In genomic region chr2:49841089-49841488, GRCm38 (mm10) we compare ENCODE assay signal across 18 mouse cellular contexts. TPM values are rescaled to one million over a fixed set of nuclear protein-coding genes. Genes with fewer than 3 reads are reported as not detected.
DNase-seq lines count a peak whose midpoint lies in the region; ATAC-seq lines count a peak whose summit lies in the region.
"Had no signal": no experiment of that assay in that cellular context is flagged by ENCODE, and none has a peak within 500 bp of the region (broad histone marks: within the 10 kb centered on the region; RNA-seq: fewer than 3 reads in every experiment).

No protein-coding gene starts in this region.

- peaks cover 10% of the 10 kb centered on the region for H3K4me1 ChIP-seq in heart, embryonic 15.5 days (replicated peaks)
- H3K4me1 ChIP-seq: liver, embryonic 15.5 days had no signal

- 88% methylated on average over 5 of the region's 5 CpGs for WGBS in heart, embryonic 15.5 days

- no peak overlapping the region for H3K9ac ChIP-seq in heart, embryonic 15.5 days
- H3K9ac ChIP-seq: forebrain, embryonic 13.5 days; heart, embryonic 13.5 days; limb, embryonic 15.5 days; liver, embryonic 15.5 days had no signal

- no peak overlapping the region for H3K4me2 ChIP-seq in heart, embryonic 15.5 days
- H3K4me2 ChIP-seq: forebrain, embryonic 13.5 days; heart, embryonic 13.5 days; limb, embryonic 15.5 days; liver, embryonic 15.5 days had no signal

- ATAC-seq in heart, embryonic 15.5 days (replicated peaks; ENCODE audit: insufficient number of reproducible peaks, insufficient read depth, low FRiP score, low read depth): no peak
- ATAC-seq: midbrain, embryonic 16.5 days had no signal

- no peaks in the 10 kb centered on the region for H3K36me3 ChIP-seq in heart, embryonic 15.5 days
- H3K36me3 ChIP-seq: embryonic facial prominence, embryonic 10.5 days; G1E; heart, embryonic 13.5 days; limb, embryonic 15.5 days; liver, embryonic 15.5 days had no signal

- peak; percentile 25 for DNase-seq in adrenal gland, postnatal 10 days
- DNase-seq in adrenal gland, postnatal 36 days: no peak
- no peak for DNase-seq in heart, adult 8-10 months (ENCODE audit: low spot score)
- DNase-seq in lung, postnatal 10 days: peak; percentile 9
- no peak for DNase-seq in lung, postnatal 25 days (ENCODE audit: low spot score)
- DNase-seq in skeletal muscle tissue, adult 2 months (ENCODE audit: low read depth, low spot score): peak; percentile 5
- no peak for DNase-seq in frontal cortex, adult 2 months (ENCODE audit: extremely low spot score in 1 of 2, low spot score in 1 of 2)
- DNase-seq: thymus, postnatal 36 days had no signal

- no peak overlapping the region for H3K4me3 ChIP-seq in heart, embryonic 15.5 days
- H3K4me3 ChIP-seq: embryonic facial prominence, embryonic 10.5 days; forebrain, embryonic 13.5 days; heart, embryonic 13.5 days; layer of hippocampus, adult 2 months; limb, embryonic 15.5 days; liver, embryonic 15.5 days; megakaryocyte, embryonic 14.5 days had no signal

- no peaks in the 10 kb centered on the region for H3K9me3 ChIP-seq in heart, embryonic 15.5 days (replicated peaks)
- H3K9me3 ChIP-seq: embryonic facial prominence, embryonic 10.5 days; forebrain, embryonic 13.5 days; heart, embryonic 13.5 days; limb, embryonic 15.5 days; liver, embryonic 15.5 days; megakaryocyte, embryonic 14.5 days had no signal

- peak overlapping the region; percentile 41; the same call in 1 of the 2 replicates for H3K27ac ChIP-seq in heart, embryonic 15.5 days
- H3K27ac ChIP-seq: embryonic facial prominence, embryonic 10.5 days; layer of hippocampus, adult 2 months; limb, embryonic 15.5 days; liver, embryonic 15.5 days had no signal

- no peaks in the 10 kb centered on the region for H3K27me3 ChIP-seq in heart, embryonic 15.5 days
- H3K27me3 ChIP-seq: forebrain, embryonic 13.5 days; heart, embryonic 13.5 days; limb, embryonic 15.5 days; liver, embryonic 15.5 days; megakaryocyte, embryonic 14.5 days had no signal

RNA-seq across cellular contexts. Expression of gene Lypd6b, which starts 53.6 kb away (rescaled TPM):
- under 1 TPM in 1 of 2 experiments, not detected in 1; 0.24 TPM for total RNA-seq in adrenal gland, postnatal 10 days (2021)
- under 1 TPM in 1 of 2 experiments, not detected in 1; 0.86 TPM for total RNA-seq in adrenal gland, postnatal 36 days (2021)
- polyA plus RNA-seq in heart, embryonic 15.5 days (2015; fragmentation: Nextera tagmentation; extraction: Ambion mirVana): 1.0 and 2.8 TPM in 2 replicates
- total RNA-seq in heart, adult 8-10 months (2022): under 1 TPM in 2 of 4 experiments, not detected in 2; 0.11 to 0.12 TPM
- polyA plus RNA-seq in frontal cortex, adult 2 months (2012; rRNA removed): 7.5 and 8.0 TPM in 2 replicates
- polyA plus RNA-seq: G1E; liver, embryonic 15.5 days had no signal

Comparison
In these comparisons a context has a peak if more than half of its experiments do, and no peak if none do; other contexts are left out.
1. DNase-seq: peak in adrenal gland, postnatal 10 days (single experiment), lung, postnatal 10 days (single experiment) and skeletal muscle tissue, adult 2 months (single experiment); none in adrenal gland, postnatal 36 days (0 of 2), heart, adult 8-10 months (single experiment), lung, postnatal 25 days (single experiment) and frontal cortex, adult 2 months (0 of 2).